Mouse (Mus musculus): ENCODE data around the gene Tkt.
A peak's percentile ranks its signal among the peaks of the same experiment; 100 is the strongest.
"Not testable (repeated sequence)": the region's sequence is repeated elsewhere in the genome, so short reads cannot be mapped to it uniquely, and the experiment has no call there.

Gene Tkt

GRCm38 (mm10) chr14:30548131-30548720, at the start of gene Tkt:
Gene Tkt (plus strand): TSS chr14:30548359.
- DNase-seq (ENCODE audit: low spot score): no peak

- DNase-seq (ENCODE audit: low spot score): no peak
Measured at GRCm38 (mm10) chr14:30504990-30505389, 43.2 kb upstream of the Tkt start.

GRCm38 (mm10) chr14:30510214-30510763, 37.9 kb upstream of the Tkt start:
- DNase-seq (ENCODE audit: low spot score): no peak

- DNase-seq (ENCODE audit: low spot score): no peak
Measured at GRCm38 (mm10) chr14:30512896-30513295, 35.3 kb upstream of the Tkt start.

- no peak for DNase-seq (ENCODE audit: low spot score)
Measured at GRCm38 (mm10) chr14:30515931-30516723, 32.0 kb upstream of the Tkt start.

GRCm38 (mm10) chr14:30519323-30519722, 28.8 kb upstream of the Tkt start:
- no peak for DNase-seq (ENCODE audit: low spot score)

GRCm38 (mm10) chr14:30523356-30523755, 24.8 kb upstream of the Tkt start:
- DNase-seq (ENCODE audit: low spot score): no peak

GRCm38 (mm10) chr14:30528392-30528791, 19.8 kb upstream of the Tkt start:
- DNase-seq (ENCODE audit: low spot score): no peak

GRCm38 (mm10) chr14:30528961-30529360, 19.2 kb upstream of the Tkt start:
- no peak for DNase-seq (ENCODE audit: low spot score)

- DNase-seq (ENCODE audit: low spot score): no peak
Measured at GRCm38 (mm10) chr14:30529454-30529853, 18.7 kb upstream of the Tkt start.

- DNase-seq (ENCODE audit: low spot score): no peak
Measured at GRCm38 (mm10) chr14:30530726-30531269, 17.4 kb upstream of the Tkt start.

GRCm38 (mm10) chr14:30531431-30531830, 16.7 kb upstream of the Tkt start:
- no peak for DNase-seq (ENCODE audit: low spot score)

- no peak for DNase-seq (ENCODE audit: low spot score)
Measured at GRCm38 (mm10) chr14:30531896-30532295, 16.3 kb upstream of the Tkt start.

- DNase-seq (ENCODE audit: low spot score): no peak
Measured at GRCm38 (mm10) chr14:30533780-30534450, 14.2 kb upstream of the Tkt start.

- no peak for DNase-seq (ENCODE audit: low spot score)
Measured at GRCm38 (mm10) chr14:30541541-30541940, 6.6 kb upstream of the Tkt start.

- not testable (repeated sequence) for DNase-seq (ENCODE audit: low spot score)
Measured at GRCm38 (mm10) chr14:30543331-30543730, 4.8 kb upstream of the Tkt start.

- DNase-seq (ENCODE audit: low spot score): peak; percentile 88
Measured at GRCm38 (mm10) chr14:30548965-30549776, 1.0 kb downstream of the Tkt start.

GRCm38 (mm10) chr14:30549777-30550149, 1.6 kb downstream of the Tkt start:
- peak; percentile 5 for DNase-seq (ENCODE audit: low spot score)

GRCm38 (mm10) chr14:30550232-30551070, 2.3 kb downstream of the Tkt start:
- no peak for DNase-seq (ENCODE audit: low spot score)

GRCm38 (mm10) chr14:30551509-30551908, 3.4 kb downstream of the Tkt start:
- DNase-seq (ENCODE audit: low spot score): no peak

GRCm38 (mm10) chr14:30551981-30552380, 3.8 kb downstream of the Tkt start:
- no peak for DNase-seq (ENCODE audit: low spot score)

Measured in T-cell, adult 2 months (primary cell).